Mouse (Mus musculus): Measurements from ENCODE around the gene Mmd.

Gene Mmd
- long read RNA-seq, experiment 1, transcript Mmd-201 (7 exons, 2,677 nt) = major isoform, 5 of 5 reads
- long read RNA-seq, experiment 1, partial matches to known transcripts = 0 of 5 reads
- long read RNA-seq, experiment 1, other reads (novel, unspliced or antisense) = 0 of 5 reads
- long read RNA-seq, experiment 2, partial matches to known transcripts = 6 of 10 reads
- long read RNA-seq, experiment 2, other reads (novel, unspliced or antisense) = 1 of 10 reads

DNA sequence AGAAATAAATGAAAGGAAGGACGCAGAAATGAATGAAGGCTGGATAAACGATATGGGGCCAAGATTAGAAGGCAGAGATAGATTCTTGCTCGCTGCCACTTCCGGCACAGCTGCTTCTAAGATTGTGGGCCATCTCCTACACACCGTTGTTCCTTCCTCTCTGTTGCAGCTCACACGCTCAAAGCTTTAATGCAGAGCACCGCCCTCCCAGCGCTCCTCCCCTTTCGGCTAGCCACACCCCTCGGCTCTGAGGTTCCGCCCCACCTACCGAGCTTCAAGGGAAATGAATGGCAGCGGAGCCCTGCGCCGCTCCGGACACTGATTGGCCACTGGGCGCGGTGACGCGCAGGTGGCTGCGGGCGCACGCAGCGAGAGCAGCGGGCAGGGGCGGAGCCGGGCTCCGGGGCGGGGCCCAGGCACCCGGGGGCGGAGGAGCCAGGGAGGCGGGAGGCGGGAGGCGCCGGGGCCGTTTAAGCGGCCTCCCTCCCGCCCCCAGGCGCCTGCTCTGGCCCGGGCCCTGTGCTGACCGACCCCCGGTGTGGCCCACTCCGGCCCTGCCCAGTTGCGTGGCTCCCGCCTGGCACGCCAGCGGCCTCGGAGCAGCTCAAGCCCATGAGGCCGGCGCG is at the start of gene Mmd:
Gene Mmd, plus strand, starts transcription at position 432 of the 626 bp plus-strand sequence.
- intact Hi-C loops (cut with DNase I) = no loop called here

DNA sequence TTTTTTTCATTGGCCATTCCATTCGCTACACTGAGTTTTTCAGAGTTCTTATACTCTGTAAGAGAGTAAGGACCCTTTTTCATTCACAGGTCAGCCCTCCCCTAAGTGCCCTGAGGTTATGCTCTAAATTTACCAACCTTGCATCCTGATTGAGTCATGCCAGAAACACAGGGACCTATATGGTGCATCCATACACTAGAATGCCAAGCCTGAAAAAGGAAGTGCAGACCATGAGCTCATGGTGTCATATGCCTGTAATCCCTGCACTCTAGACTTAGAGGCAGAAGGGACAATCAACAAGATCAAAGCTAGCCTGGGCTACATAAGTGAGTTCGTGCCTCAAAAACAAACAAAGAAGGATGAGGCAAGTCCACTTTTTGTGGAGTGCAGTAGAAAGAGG is 48.4 kb upstream of the Mmd start:
- intact Hi-C loops (cut with DNase I) = no loop called here

DNA sequence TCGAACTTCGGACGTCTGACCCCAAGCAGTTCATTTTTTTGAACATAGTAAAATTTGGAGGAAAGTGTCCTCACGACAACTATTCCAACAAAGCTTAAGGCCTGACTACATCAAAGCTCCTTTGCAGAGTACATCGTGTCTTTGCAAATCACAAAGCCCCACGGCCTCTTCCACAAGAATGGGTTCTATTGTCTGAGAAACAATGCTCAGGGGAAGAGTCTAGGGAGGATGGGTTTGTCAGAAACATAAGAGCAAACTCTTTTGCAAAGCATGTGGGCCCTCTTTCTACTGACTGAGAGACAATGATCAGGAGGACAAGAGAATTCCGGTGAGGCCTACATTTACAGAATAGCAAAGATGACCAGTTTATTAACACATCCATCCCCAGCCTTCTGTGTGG is 35.0 kb upstream of the Mmd start:
- intact Hi-C loops (cut with DNase I) = no loop called here

DNA sequence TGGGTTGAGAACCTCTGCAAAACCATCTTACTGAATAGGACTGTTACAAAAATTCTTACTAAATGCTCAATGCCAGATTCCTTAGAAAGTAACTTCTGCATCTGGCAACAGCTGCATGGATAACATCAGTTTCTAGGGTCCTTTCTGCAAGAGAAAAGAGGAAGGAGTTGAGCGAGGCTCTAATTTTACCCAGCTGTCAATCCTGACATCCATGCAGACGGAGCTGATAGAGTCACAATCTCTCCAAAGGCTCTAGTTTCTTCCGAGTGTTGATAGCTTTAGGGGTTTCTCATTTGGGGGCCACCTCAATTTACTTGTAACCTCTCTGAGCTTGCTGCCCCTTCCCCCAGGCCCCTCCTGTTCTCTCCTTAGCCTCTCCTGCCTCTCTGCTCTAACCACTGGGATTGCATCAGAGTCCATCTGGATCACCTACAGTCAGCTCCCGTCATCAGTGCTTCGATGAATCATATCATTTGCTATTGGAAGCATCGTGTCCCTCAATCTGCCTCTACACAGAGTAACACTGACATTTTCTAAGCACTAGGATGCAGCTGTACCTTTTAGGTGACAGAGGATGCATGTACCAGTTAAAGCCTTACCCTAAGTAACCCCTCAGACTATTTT is 29.1 kb upstream of the Mmd start:
- intact Hi-C loops (cut with DNase I) = no loop called here

DNA sequence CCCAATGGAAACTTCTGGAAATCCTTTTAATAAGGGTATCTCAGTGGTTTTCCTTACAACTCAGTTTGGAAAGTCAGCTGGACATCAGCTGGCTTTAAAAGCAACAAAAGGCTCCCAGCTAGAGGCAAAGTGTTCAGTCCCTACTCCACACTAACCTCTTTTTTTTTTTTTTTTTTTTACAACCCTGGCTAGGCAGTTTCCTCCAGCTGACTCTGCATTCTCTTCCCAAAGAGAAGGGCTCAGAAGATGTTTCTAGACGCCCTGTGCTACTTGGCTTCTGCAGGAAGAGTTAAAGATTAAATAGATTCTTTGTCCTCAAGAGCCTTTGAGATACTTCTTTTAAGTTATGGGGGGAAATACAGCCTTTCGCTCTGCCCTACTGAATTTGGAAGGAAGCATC is 28.5 kb upstream of the Mmd start:
- intact Hi-C loops (cut with DNase I) = no loop called here

DNA sequence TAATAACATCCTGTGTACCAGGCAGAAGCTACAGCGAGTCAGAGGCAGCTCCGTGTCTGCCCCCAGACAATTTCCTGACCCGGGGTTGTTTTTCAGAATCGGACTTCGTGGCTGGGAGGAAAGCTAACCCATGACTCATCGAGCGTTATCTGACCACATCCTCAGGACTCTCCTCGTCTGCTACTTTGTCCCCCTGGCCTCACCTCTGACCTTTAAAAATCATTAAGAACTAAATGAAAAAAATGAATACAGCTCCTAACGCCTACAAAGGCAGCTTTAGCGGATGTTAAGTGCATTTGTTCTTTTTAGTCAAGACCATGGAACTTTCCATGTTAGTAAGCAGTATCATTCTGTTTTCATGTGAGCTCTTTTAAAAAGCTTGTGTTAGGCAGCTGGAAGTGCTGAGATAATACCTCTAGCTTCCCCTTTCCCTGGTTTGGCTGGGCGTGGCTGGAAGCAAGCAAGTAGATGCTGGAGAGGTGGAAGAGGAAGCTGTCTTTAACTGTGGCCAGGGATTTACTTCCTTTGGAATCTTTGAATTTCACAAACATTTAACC is 24.3 kb upstream of the Mmd start:
- intact Hi-C loops (cut with DNase I) = no loop called here

DNA sequence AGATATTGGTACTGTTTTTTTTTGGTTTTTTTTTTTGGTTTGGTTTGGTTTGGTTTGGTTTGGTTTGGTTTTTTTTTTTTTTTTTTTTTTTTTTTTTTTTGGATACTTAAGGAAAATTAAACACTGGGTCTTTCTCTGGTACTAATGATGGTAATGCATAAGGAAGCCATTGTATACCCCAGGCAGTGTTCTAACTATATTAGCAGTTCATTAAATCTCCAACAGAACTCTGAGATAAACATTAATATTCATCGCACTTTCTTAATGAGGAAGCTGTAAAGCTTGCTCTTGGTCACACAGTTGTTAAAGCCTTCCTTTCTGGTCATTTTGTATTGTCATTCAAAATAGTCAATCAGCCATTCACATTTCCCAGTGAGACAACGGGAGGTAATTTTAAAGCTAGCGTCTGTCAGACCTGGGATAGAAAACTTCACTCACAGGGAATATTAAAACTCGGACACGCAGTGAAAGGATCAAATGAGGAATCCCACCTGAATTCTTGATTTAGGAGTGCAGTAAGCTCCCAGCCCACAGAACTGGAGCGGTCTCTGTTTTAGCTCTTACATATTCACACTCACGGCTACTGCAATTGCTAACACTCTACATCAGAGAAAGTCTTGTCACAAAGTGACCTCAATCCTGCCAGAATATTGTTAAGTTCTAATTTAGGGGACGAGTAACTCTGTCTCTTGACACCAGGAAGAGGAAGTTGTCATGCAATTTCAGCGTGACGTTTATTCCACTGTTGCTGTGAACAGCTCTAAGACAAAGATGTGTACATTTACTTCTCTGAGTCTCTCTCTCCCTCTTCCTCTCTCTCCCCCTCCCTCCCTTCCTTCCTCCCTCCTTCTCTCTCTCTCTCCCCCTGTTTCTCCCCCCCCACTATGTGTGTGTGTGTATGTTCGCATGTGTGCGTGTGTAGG is 22.0 kb upstream of the Mmd start:
- intact Hi-C loops (cut with DNase I) = no loop called here

DNA sequence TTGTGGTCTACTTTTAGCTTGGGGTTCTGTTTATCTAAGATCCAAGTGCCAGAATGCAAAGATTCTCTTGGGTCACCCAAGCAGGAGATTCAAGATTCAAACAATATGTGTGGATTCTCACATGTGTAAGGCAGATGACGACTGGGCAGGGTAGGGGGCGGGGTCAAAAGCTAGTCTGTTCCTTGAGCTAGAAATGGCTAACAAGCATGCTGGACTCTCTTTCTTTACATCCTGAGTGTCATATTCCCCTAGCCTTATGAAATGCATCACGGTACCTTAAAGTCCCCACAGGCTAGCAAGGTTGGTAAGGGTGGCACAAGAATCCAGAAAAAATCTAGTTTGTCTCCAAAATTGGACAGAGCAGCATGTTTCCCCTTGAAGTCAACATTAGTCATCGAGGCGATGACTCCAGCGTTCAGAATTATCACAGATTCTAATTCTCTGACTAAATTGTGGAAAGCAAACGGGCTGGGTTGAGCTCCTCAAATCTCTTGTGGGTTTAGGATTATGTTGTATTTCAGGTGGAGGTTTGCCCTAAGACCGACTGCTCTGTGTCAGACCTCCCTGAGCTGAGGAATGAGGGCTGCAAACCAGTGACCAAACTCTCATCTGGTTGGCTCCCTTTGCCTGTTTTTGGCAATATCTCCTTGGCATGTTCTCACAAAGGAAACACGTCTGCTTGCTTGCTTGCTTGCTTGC is 20.9 kb upstream of the Mmd start:
- intact Hi-C loops (cut with DNase I) = no loop called here

DNA sequence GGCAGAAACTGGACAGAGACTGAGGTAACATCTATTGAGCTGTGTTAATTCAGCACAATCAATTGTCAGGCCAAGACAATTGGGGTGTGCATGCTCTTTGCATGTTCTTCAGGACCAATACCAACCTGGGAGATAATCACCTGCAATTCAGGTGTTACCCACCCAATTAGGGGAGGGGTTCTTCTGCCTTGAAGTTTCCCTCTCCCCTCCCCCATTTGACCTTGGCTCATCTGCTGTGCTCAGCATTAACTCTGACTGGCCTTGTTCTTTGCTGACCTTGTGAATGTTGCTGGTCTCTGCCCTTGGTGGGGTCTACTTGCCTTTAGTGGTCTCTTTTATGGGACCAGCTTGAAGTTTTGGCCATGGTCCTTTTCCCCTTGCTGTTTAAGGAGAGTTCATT is 19.5 kb upstream of the Mmd start:
- intact Hi-C loops (cut with DNase I) = no loop called here

DNA sequence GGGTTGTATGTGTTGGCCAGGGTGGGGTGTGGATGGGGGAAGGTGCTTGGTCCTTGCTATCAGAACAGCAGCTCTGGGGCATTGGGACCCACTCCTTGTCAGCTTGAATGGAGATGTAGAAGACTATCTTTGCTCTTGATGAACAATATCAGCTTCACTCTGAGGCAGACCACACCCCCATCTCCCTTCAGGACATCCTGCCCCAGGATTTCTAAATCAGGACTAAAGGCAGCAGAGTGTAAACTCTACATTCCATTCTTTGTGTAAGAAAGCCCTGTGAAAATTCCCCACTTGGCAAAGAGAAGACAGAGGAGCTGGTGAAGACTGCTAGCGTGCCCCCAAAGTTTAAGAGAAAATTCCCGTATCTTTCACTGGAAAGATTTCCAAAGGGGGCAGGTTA is 18.6 kb upstream of the Mmd start:
- intact Hi-C loops (cut with DNase I) = no loop called here

DNA sequence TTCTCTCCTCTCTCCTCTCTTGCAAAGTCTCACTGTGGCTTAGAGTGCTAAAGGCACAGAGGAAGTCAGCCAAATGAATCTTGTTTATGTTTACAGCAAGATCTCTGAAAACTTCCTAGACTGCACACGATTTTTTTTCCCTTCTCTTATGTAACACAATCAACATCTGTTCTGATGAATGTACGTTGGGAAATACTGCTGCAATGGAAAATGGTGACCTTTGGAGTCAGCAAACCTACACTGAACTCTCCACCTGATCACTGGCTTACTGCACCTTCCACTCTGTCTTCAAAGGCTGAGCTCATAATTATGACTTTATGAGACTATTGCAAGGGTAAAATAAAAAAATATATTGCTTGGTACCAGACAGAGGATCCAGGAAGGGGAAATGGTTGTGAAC is 17.6 kb upstream of the Mmd start:
- intact Hi-C loops (cut with DNase I) = no loop called here

DNA sequence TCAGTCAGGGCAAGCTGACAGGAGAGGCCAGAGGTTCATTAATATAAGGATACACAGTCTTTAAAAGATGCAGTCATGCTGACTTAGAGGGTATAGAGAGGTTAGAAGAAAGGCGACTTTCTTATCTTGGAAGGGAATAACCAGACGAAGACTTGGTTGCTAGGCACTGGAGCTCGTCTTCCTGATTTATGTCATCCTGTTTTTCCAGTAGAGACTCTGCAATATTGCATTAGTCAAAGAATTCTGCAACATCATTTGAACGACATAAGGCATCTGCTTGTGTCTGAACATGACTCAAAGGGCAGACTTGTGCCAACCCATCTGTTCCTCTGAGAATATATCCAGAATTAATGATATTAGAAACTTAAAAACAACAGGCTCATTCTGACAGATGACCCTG is 16.6 kb upstream of the Mmd start:
- intact Hi-C loops (cut with DNase I) = no loop called here

DNA sequence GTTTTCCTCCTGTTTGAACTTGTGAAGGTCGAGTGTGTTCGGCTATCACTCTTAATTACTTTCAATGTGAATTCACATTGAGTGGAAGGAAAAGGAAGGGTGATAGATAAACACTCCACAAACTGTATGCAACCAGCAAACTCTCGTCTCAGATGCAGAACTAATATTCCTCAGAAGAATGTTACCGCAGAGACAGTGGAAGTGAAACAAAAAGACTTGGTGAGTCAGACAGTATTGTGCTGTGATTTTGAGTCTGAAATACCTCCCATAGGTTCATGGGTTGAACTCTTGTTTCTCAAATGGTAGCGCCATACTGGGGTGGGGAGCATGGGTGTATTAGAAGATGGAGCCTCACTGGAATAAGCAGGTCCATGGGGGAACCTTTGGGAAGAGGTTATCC is 14.0 kb upstream of the Mmd start:
- intact Hi-C loops (cut with DNase I) = no loop called here

DNA sequence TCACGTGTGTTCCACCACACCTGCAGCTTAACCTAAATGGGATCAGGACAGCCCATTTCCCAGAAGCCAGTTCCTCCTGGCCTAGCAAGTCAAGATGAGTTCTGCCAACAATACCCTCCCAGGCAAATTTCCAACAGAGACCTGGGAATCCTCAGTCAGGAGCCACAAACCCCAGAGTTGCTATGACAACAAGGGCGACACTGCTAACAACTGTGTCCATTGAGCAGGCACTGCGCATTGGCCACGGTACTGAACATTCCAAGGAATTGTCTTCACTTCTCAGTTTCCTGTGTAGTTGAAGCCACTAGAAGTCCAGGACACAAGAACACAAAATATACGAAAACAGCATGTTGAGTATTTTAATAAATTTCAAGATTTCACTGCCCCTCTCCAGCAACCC is 11.6 kb upstream of the Mmd start:
- intact Hi-C loops (cut with DNase I) = no loop called here

DNA sequence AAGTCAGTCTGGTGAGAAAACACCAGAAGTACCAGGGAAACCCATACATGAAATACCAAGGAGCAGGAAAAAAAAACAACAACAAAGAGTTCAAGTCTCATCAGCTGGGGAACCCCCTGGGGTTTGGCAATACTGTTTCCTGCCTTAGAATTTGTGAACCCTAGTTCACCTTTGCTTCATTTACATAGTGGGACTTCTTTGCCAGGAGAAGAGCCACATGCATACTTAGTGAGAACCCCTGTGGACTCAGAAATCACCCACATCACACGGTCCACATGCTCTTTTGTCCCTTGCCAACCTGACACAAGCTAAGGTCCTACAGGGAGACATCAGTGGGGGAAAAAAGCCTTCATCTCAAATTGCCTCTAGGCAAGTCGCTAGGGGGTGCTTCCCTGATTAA is 10.6 kb upstream of the Mmd start:
- intact Hi-C loops (cut with DNase I) = no loop called here

DNA sequence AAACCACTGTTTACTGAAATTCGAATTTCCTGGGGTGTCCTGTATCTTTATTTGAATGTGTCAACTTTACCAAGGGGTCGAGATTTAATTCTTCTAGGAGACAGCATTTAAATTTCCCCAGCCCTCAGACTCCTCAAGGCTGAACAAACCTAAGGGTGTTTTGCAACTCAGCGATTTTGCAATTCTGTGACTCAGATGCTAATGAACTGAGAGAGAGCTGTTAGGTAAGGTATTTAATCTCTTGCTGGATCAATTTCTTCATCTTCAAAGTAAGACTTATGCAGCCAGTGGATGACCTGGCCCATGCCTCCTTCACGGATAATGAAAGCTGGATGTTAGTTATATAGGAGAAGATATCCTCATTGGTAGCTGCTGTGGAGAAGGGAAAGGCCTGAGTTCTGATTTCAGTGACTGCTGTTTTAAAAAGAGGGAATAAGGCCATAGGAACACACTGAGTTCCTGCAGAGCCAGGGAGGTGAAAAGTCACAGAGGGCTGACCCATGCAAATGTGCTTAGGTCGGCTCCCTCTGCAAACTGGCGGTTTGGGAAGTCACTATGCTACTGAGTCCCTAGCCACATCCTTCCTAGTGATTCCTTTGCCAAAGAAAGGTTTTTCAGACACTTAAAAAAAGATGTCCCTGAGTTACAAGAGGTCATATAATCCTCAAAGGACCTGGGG is 8.5 kb upstream of the Mmd start:
- intact Hi-C loops (cut with DNase I) = no loop called here

DNA sequence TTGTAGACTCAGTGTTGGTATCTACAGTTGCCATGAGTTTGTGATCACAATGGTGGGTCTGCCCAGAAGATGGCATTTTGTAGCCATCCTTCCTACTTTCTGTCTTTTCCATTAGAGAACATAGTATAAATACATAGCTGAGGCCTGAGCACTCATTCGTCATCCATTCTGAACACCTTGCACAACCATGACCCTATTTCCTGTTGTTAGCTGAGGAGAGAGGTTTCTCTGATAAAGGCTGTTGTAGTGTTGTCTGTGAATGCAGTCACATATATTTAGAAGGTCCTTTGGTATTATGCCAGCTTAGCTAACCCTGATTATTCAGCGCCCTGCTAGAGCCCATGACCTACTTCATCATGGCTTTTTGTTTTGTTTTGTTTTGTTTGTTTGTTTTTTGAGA is 7.4 kb upstream of the Mmd start:
- intact Hi-C loops (cut with DNase I) = no loop called here

DNA sequence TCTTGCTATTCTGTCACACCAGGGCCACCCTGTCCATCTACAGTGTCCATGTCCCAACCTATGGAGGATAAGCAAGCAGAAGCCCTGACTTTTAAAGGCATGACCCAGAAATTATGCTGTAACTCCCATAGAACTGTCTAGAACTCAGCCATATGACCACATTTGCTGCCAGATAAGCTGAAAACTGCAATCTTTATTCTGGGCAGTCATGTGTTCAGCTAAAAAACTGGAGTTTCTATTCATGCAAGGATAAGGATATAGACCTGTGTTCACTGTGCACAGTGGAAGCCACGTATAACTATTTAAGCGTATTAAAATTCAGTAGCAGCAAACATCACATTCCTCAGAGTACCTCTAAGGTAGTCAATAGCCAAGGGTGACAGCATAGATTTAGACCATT is 6.0 kb upstream of the Mmd start:
- intact Hi-C loops (cut with DNase I) = no loop called here

DNA sequence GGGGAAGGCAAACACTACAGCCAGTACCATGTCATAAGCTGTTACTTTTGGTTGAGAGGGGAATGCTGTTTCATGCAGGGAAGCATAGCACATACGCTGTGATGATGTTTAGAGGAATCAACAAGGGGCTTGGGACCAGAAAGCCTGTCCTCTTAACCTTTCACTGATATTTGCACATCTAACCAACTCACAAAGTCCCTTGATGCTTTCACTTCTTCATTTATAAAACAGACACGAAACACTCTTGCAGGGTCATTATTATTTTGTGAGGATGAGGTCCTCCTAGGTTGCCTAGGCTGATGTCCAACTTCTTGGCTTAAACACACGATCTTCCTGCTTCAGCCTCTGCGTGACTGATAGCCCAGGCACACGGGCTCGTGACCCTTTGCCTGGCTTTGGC is 3.6 kb upstream of the Mmd start:
- intact Hi-C loops (cut with DNase I) = no loop called here

DNA sequence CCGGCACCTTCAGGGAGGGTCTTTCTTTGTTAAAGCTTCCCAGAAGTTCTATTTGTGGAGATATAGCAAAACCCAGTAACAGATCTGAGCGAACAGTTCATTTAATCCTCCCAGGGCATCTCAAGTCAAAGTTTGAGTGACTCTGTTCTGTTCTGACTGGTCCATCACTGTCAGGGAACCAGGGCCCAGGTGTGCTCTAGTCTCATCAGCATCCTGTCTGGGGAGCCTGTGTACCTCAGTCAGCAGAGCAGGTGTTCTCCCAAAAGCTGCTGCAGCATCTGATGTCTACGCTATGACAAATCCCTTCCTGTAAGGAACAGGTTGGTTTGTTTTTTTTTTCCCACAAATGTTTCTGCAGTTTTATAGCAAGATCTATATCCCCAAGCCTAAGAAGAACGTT is 2.6 kb upstream of the Mmd start:
- intact Hi-C loops (cut with DNase I) = no loop called here

DNA sequence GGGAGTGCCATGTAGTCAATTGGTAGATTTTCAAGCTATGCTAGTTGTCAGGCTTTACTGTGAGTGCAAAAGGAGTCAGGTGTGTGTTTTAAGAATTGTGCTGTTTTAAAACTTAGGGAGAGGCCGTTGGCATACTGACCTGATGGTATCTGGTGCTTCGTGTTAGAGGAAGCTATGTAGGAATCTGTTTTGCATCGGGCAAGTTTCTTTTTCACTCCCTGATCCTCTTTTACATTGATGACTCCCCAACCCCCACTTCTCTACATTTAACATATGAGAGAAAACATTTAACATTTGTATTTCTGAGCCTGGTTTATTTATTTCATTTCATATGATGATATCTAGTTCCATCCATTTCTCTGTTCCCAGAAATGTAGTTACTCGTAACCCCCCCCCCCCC is 1.5 kb upstream of the Mmd start:
- intact Hi-C loops (cut with DNase I) = no loop called here

Measured in adrenal gland (tissue).